Mouse (Mus musculus) embryonic facial prominence, embryonic 13.5 days (tissue): ENCODE measurements around the gene Ostm1. TPM values are rescaled to one million over a fixed set of nuclear protein-coding genes. Genes with fewer than 3 reads are reported as not detected.

Source experiments
- ATAC-seq: fragments of 200-750 bp; cut with Nextera tagmentation; 2 replicates; pipeline ENCODE4 v1.8.0; 2017; ENCODE audit warnings: low read depth; ENCODE audit not compliant: insufficient number of reproducible peaks, insufficient read depth, low FRiP score, low TSS enrichment
- H3K27ac ChIP-seq: fragments of 300-500 bp; sonication (generic); 2 replicates; pipeline ENCODE4 v1.5.1; 2015; ENCODE audit warnings: moderate library complexity, mild to moderate bottlenecking, inconsistent platforms
- H3K27me3 ChIP-seq: fragments of 300-500 bp; sonication (generic); 2 replicates; pipeline ENCODE4 v1.6.1; 2015; ENCODE audit warnings: mild to moderate bottlenecking, inconsistent platforms
- H3K36me3 ChIP-seq: fragments of 300-500 bp; sonication (generic); 2 replicates; pipeline ENCODE4 v1.6.1; 2015; ENCODE audit warnings: mild to moderate bottlenecking, inconsistent platforms
- H3K4me1 ChIP-seq: fragments of 300-500 bp; sonication (generic); 2 replicates; pipeline ENCODE4 v1.6.1; 2015; ENCODE audit warnings: inconsistent platforms
- H3K4me2 ChIP-seq: fragments of 300-500 bp; sonication (generic); 2 replicates; pipeline ENCODE4 v1.6.1; 2015; ENCODE audit warnings: moderate library complexity, mild to moderate bottlenecking, inconsistent platforms
- H3K4me3 ChIP-seq: fragments of 300-500 bp; sonication (generic); 2 replicates; pipeline ENCODE4 v1.5.1; 2015; ENCODE audit warnings: mild to moderate bottlenecking, inconsistent platforms
- H3K9ac ChIP-seq: fragments of 300-500 bp; sonication (generic); 2 replicates; pipeline ENCODE4 v1.6.1; 2015; ENCODE audit warnings: mild to moderate bottlenecking, inconsistent platforms
- H3K9me3 ChIP-seq: fragments of 300-500 bp; sonication (generic); 2 replicates; pipeline ENCODE4 v1.6.1; 2016; ENCODE audit warnings: inconsistent platforms
- WGBS: fragments of 180-500 bp; shearing (Covaris S2); methylation state at CpG from one replicate; pipeline ENCODE4 v1.1.7; 2015; ENCODE audit warnings: mixed read lengths; 5-methylcytosine and 5-hydroxymethylcytosine counted together
- polyA plus RNA-seq: library from polyadenylated mRNA; unstranded; fragments of >200 nt; fragmentation: Nextera tagmentation; extraction: Ambion mirVana; gene quantifications from 2 replicates; pipeline ENCODE4 v1.2.1, GENCODE M21; 2015

Gene Ostm1
- polyA plus RNA-seq, 1 experiment from 2014 or later: 10.8 TPM

- no peaks in the 10 kb centered on the region for H3K9me3 ChIP-seq
- H3K36me3 ChIP-seq: no peaks in the 10 kb centered on the region
- H3K9ac ChIP-seq: no peak overlapping the region
- H3K27me3 ChIP-seq: peaks cover 99% of the 10 kb centered on the region
- no peak for ATAC-seq
- no peak overlapping the region for H3K4me2 ChIP-seq
- 2% methylated on average over 15 of the region's 15 CpGs for WGBS
- H3K27ac ChIP-seq: no peak overlapping the region
- peaks cover 10% of the 10 kb centered on the region for H3K4me1 ChIP-seq
- H3K4me3 ChIP-seq: no peak overlapping the region
Observed at GRCm38 (mm10) chr10:42577525-42578280, 5.9 kb upstream of the Ostm1 start.

- ATAC-seq: no peak
- WGBS: 2% methylated on average over 15 of the region's 15 CpGs
- H3K4me3 ChIP-seq: no peak overlapping the region
Observed at GRCm38 (mm10) chr10:42578281-42578675, 5.3 kb upstream of the Ostm1 start.

GRCm38 (mm10) chr10:42578698-42579474 lies 4.7 kb upstream of the Ostm1 start:
- H3K36me3 ChIP-seq: no peaks in the 10 kb centered on the region

More at GRCm38 (mm10) chr10:42578281-42578675, 5.3 kb upstream of the Ostm1 start:
- Histone ChIP-seq H3K9ac (no peak overlapping the region), H3K9me3 (no peaks in the 10 kb centered on the region), H3K4me1 (peaks cover 16% of the 10 kb centered on the region), H3K4me2 (no peak overlapping the region), H3K27me3 (peaks cover 99% of the 10 kb centered on the region), H3K36me3 (no peaks in the 10 kb centered on the region), H3K27ac (no peak overlapping the region)

GRCm38 (mm10) chr10:42579475-42580130 lies 4.0 kb upstream of the Ostm1 start:
- no peaks in the 10 kb centered on the region for H3K36me3 ChIP-seq
- peak overlapping the region; percentile 16; the same call in 1 of the 2 replicates for H3K4me3 ChIP-seq
- peaks cover 29% of the 10 kb centered on the region for H3K4me1 ChIP-seq
- no peaks in the 10 kb centered on the region for H3K9me3 ChIP-seq
- no peak overlapping the region for H3K9ac ChIP-seq
- WGBS: 2% methylated on average over 41 of the region's 41 CpGs
- peak overlapping the region; percentile 38 for H3K4me2 ChIP-seq
- no peak overlapping the region for H3K27ac ChIP-seq
- no peak for ATAC-seq
- peaks cover 99% of the 10 kb centered on the region for H3K27me3 ChIP-seq

More at GRCm38 (mm10) chr10:42578698-42579474, 4.7 kb upstream of the Ostm1 start:
- peaks cover 22% of the 10 kb centered on the region for H3K4me1 ChIP-seq
- WGBS: 1% methylated on average over 22 of the region's 22 CpGs
- no peak overlapping the region for H3K9ac ChIP-seq
- peak overlapping the region; percentile 38; the same call in 1 of the 2 replicates for H3K4me2 ChIP-seq
- no peak overlapping the region for H3K27ac ChIP-seq
- no peak for ATAC-seq
- peaks cover 99% of the 10 kb centered on the region for H3K27me3 ChIP-seq
- no peaks in the 10 kb centered on the region for H3K9me3 ChIP-seq
- H3K4me3 ChIP-seq: peak overlapping the region; percentile 16; the same call in 1 of the 2 replicates

- WGBS: 1% methylated on average over 29 of the region's 29 CpGs
- ATAC-seq: no peak
Observed at GRCm38 (mm10) chr10:42580131-42580950, 3.3 kb upstream of the Ostm1 start.

GRCm38 (mm10) chr10:42580951-42581277 lies 2.7 kb upstream of the Ostm1 start:
- H3K27ac ChIP-seq: no peak overlapping the region
- H3K4me2 ChIP-seq: no peak overlapping the region
- no peak overlapping the region for H3K4me3 ChIP-seq
- no peaks in the 10 kb centered on the region for H3K9me3 ChIP-seq
- H3K9ac ChIP-seq: no peak overlapping the region
- peaks cover 31% of the 10 kb centered on the region for H3K4me1 ChIP-seq
- ATAC-seq: no peak
- H3K36me3 ChIP-seq: no peaks in the 10 kb centered on the region
- WGBS: 4% methylated on average over 7 of the region's 7 CpGs
- H3K27me3 ChIP-seq: peaks cover 99% of the 10 kb centered on the region

More at GRCm38 (mm10) chr10:42580131-42580950, 3.3 kb upstream of the Ostm1 start:
- no peaks in the 10 kb centered on the region for H3K36me3 ChIP-seq
- H3K27me3 ChIP-seq: peaks cover 99% of the 10 kb centered on the region
- no peak overlapping the region for H3K27ac ChIP-seq
- H3K4me2 ChIP-seq: peak overlapping the region; percentile 38
- peak overlapping the region; percentile 16; the same call in 1 of the 2 replicates for H3K4me3 ChIP-seq
- H3K4me1 ChIP-seq: peaks cover 31% of the 10 kb centered on the region
- H3K9ac ChIP-seq: no peak overlapping the region
- H3K9me3 ChIP-seq: no peaks in the 10 kb centered on the region

GRCm38 (mm10) chr10:42581694-42582565 lies 1.7 kb upstream of the Ostm1 start:
- no peak for ATAC-seq
- under 1% methylated on average over 45 of the region's 45 CpGs for WGBS
- Histone ChIP-seq H3K27ac (no peak overlapping the region), H3K27me3 (peaks cover 99% of the 10 kb centered on the region), H3K9me3 (no peaks in the 10 kb centered on the region), H3K4me1 (peaks cover 31% of the 10 kb centered on the region), H3K9ac (no peak overlapping the region), H3K4me2 (peak overlapping the region; percentile 55), H3K4me3 (peak overlapping the region; percentile 36), H3K36me3 (no peaks in the 10 kb centered on the region)

- H3K9ac ChIP-seq: no peak overlapping the region
- peaks cover 31% of the 10 kb centered on the region for H3K4me1 ChIP-seq
- H3K9me3 ChIP-seq: no peaks in the 10 kb centered on the region
- no peak overlapping the region for H3K27ac ChIP-seq
- H3K36me3 ChIP-seq: no peaks in the 10 kb centered on the region
- peak overlapping the region; percentile 55 for H3K4me2 ChIP-seq
- no peak for ATAC-seq
- peaks cover 99% of the 10 kb centered on the region for H3K27me3 ChIP-seq
- H3K4me3 ChIP-seq: peak overlapping the region; percentile 36
- under 1% methylated on average over 44 of the region's 44 CpGs for WGBS
Observed at GRCm38 (mm10) chr10:42582566-42583110, 984 bp upstream of the Ostm1 start.

GRCm38 (mm10) chr10:42583902-42584435 lies 347 bp downstream of the Ostm1 start:
- peaks cover 31% of the 10 kb centered on the region for H3K4me1 ChIP-seq
- peak overlapping the region; percentile 55 for H3K4me2 ChIP-seq
- H3K27ac ChIP-seq: no peak overlapping the region
- peaks cover 99% of the 10 kb centered on the region for H3K27me3 ChIP-seq
- 0 out of 2 replicates have a peak overlapping the region, but pooled peaks have one; percentile 32 for H3K9ac ChIP-seq
- H3K4me3 ChIP-seq: peak overlapping the region; percentile 36
- H3K9me3 ChIP-seq: no peaks in the 10 kb centered on the region
- no peak for ATAC-seq
- H3K36me3 ChIP-seq: no peaks in the 10 kb centered on the region
- under 1% methylated on average over 32 of the region's 32 CpGs for WGBS
